Mouse (Mus musculus): Measurements from ENCODE around the gene Pecam1.
"Not testable (repeated sequence)": the region's sequence is repeated elsewhere in the genome, so short reads cannot be mapped to it uniquely, and the experiment has no call there.

Pecam1 gene

DNA sequence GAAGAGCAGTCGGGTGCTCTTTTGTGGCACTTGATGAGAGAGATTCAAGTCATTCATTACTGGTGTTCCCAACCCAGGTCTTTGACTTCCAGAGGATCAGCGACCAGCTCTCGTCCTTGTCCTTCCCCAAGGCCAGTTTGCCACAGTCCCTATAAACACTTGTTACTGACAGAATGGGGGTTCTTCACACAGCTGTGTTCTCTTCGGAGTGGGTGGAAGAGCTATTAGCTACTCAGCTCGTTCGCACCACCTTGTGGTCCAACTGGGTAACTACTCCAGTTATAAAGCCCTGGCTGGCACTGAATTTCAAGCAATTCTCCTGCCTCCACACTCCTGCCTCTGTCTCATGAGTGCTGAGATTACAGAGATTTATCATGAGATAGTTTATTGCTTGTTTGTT is 122.7 kb downstream of the Pecam1 start:
- peak; percentile 33 for DNase-seq (ENCODE audit: low spot score)

DNA sequence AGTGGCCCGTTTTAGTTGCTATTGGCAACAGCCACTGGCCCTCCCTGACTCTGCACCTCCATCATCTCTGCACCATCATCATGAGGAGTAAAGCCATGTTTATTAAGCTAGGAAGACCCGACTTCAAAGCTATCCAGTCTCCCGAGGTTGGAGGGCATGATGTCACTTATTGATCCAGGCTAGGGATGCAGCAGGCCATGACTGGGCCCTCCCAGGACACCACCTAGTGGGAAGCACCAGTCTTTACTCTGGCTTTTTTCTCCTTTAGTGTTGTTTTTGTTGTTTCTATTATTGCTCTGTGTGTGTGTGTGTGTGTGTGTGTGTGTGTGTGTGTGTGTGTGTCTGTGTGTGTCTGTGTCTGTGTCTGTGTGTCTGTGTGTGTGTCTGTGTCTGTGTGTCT is 124.9 kb downstream of the Pecam1 start:
- DNase-seq (ENCODE audit: low spot score) = no peak

DNA sequence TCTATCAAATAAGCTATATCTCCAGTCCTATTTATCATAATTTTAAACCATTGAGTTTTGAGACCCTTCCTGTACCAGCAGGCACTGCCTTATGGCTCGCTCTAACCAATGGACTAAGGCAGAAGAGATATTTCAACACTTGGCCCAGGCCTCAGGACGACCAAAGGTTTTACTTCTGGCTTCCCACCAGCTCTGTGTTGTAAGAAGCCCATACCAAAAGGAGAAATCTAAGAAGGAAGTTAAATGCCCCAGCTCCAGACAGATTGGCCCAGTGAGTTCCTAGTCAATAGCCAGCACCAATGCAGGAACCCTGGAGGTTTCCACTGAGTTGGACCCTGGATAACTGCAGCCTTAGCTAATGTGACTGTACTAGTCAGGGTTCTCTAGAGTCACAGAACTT is 126.8 kb downstream of the Pecam1 start:
- DNase-seq (ENCODE audit: low spot score) = no peak

DNA sequence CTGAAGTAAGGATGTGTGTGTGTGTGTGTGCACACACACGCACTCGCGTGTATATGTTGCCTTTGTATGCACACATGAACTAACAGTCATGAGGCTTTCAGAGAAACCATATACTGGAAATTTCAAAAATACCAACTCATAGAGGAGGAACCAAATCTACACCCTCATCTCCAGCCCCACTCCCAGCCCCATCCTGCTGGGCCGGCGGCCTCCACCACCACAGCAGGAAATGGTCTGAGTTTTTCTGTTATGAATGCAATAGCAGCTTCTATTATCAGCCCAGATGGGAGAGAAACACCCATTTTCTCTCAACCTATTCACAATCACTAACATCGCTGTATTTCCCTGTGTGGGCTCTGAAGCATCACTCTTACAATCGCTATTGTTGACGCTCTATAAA is 128.4 kb downstream of the Pecam1 start:
- DNase-seq (ENCODE audit: low spot score) = no peak

DNA sequence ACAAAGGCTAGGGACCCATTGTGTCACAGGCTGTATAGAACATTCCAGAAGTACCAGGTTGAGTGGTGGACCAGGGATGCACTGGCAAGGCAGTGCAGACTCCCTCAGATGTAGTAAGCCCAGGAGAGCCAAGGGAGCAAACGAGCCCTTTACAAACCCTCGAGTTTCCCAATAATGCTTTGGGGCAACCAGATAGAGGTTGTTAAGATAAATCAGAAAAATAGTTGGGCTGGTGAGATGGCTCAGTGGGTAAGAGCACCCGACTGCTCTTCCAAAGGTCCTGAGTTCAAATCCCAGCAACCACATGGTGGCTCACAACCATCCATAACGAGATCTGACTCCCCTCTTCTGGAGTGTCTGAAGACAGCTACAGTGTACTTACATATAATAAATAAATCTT is 131.7 kb downstream of the Pecam1 start:
- not testable (repeated sequence) for DNase-seq (ENCODE audit: low spot score)

DNA sequence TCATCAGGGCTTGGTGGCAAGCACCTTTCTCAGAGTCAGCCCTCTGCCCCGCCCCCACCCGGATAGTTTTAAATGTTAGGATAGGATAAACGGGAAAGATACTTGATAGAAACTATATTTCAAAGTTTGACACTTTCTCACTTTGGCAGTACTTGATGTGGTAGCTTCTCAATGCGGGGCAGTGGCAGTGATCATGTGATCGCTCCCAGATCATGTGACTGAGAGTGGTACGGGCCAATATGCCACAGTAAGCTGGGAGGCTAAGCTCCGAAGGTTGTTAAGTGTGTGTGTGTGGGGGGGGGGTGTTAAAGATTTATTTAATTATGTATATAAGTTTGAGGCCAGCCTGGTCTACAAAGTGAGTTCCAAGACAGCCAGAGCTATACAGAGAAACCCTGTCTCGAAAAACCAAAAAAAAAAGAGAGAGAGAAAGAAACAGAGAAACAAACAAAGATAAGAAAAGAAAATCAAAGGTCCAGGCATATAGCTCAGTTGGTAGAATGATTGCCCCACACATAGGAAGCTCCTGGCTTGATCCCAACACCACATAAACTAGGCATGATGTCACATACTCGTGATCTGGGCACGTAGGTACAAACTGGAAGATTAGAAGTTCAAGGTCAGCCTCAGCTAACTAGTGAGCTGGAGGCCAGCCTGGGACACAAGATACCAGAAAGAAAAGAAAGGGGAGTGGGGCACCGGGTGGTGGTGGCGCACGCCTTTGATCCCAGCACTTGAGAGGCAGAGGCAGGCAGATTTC is 132.4 kb downstream of the Pecam1 start:
- no peak for DNase-seq (ENCODE audit: low spot score)

DNA sequence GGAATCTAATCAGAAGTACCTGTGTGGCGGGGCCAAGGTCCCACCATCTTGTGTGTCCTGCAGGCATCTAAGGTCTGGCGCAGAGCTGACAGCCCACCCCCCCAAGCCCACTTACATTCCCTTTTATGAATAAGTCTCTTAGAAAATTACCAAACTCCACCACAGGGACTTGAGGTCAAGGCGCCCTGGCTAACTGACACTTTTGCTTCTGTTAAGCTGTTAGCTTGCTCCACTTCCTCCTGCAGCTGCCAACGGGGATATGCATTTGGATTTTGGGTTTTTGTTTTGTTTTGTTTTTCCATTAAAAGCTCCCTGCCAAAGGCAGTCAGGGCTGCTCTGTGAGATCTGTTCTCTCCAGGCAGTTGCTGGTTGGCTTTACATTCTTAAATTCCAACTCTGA is 134.9 kb downstream of the Pecam1 start:
- DNase-seq (ENCODE audit: low spot score) = no peak

DNA sequence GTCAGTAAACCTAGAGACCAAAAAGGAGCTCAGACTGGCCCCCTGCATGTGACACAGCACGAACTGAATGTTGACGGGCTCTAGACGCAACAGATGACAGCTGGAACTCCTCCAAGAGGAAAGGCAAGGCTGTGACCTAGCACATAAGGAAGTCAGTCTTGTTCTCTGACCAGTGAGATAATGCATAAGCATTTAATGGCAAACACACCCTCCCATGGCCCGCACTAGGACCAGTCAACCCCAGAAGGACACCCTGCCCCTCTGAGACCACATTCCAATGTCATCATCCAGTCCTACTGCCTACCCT is 136.1 kb downstream of the Pecam1 start:
- DNase-seq (ENCODE audit: low spot score) = no peak

DNA sequence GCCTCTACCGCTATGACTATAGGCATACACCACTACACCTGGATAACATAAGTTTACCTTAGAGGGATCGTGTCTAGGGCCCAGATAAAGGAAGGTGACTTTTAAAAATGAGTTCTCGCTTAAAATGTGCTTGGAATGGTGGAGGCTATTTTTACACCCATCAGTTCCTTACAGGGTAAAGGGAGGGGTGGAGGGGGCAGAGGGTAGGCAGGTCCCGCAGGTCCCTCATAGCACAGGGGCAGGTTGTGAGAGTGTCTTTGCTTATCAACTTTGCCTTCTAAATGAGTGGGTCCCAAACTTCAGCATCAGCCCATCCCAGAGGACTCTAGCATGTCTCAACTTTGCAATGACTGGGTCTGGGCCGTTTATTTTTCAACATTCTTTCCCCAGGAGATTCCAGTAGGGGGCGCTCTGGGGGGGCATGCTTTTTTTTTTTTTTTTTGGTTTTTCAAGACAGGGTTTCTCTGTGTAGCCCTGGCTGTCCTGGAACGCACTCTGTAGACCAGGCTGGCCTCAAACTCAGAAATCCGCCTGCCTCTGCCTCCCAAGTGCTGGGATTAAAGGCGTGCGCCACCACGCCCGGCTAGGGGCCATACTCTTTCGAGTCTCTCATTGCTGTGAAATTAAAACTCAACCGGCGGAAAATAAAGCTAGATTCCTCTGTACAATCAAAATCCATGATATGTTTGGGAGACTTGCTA is 136.6 kb downstream of the Pecam1 start:
- DNase-seq (ENCODE audit: low spot score) = no peak

DNA sequence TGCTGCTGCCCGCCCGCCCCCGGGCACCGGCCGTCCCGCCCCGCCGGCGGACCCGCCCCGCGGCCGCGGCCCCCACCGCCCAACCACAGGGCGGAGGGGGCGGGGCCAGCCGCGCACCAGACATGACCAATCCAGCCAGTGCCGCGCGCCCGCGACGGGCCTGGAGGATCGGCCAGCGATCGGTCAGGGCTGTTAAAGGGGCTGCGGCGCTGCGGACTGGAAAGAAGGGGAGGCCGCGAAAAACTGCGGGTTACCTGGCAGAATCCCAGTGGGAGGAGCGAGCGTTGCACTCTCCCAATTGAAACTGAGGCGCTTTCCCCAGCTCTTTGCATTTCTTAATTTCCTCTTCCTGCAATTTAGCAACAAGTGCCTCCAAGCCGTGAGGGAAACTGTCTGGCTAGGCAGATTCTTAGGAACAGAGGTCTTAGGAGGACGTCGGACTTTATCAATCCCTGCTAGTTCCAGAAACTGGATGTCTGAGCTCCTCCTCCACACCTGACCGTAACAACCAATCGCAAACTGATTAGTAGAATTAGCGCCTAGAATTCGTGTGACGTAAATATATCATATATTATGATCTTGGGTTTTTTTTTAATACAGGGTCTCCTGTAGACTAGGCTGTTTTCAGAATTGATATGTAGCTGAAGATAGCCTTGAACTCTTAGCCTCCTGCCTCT is 137.3 kb downstream of the Pecam1 start, which contains the start of gene Tex2:
Tex2 (minus strand) TSS at position 463 of the 677 bp plus-strand sequence.
- DNase-seq (ENCODE audit: low spot score) = peak; percentile 92

DNA sequence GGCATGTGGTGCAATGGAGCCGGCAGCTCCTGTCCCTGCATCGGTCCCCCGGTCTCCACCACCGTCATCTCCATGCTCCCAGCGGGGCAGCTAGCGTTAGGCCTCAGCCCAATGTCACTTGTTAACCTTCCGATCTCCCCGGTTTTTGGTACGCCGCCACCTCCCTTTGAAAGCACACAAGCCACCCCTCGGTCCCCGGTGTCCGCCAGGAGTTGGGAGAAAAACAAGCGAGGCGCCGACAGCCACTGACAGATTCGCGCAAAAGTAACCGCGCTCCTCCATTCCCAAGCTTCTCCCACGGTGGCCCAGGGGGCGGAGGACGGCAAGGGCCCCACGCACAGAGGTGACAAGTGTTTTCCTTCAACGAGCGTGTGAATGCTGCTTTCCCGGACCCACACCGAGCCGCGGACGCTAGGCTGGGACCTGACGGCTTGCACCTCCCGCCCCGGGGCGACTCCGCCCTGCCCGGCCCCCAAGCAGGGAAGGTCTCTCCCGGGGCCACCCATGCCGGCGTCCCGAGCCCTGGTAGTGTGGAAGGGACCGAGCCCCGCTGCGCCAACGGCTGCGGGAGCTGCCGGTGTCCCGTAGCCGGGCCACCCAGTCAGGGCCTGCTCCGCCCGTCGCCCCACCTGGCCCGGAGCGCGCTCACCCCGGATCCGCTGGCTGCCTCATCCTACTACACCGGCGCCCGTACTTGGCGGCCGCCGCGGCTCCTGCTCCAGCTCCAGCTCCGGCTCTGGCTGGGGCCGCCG is 138.0 kb downstream of the Pecam1 start:
- DNase-seq (ENCODE audit: low spot score) = no peak

DNA sequence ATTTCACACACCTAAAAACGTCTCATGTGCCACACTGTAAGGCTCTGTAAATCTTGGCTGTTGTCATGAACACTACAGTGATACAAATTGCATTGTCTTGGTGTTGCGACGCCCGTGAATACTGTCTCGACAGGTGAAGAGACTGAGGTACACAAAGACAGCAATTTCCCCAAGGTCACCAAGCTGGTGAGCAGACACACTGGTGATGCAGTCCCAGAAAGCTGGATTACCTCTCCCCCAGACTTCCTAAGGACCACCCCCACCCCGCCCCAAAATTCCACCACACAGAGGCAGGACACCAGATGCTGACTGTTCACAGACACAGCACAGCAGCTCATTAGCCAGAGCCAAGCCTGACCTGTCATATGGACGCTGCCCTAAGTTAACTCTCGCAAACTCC is 140.7 kb downstream of the Pecam1 start:
- no peak for DNase-seq (ENCODE audit: low spot score)

DNA sequence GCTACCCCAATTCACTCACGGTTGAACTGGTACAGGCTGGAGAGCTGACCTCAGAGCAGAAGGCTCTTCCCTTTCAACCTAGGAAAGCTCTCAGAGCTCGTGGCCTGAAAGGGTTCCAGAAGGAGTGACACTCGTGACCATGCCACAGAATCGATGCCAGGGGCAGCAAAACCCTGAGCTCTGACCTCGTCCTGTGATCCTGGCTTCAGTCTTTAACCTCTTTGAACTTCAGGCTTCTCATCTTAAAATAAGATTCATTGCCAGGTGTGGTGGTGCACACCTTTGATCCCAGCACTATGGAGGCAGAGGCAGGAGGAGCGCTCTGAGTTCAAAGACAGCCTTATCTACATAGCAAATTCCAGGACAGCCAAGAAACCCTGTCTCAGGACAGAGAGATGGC is 143.1 kb downstream of the Pecam1 start:
- DNase-seq (ENCODE audit: low spot score) = no peak

DNA sequence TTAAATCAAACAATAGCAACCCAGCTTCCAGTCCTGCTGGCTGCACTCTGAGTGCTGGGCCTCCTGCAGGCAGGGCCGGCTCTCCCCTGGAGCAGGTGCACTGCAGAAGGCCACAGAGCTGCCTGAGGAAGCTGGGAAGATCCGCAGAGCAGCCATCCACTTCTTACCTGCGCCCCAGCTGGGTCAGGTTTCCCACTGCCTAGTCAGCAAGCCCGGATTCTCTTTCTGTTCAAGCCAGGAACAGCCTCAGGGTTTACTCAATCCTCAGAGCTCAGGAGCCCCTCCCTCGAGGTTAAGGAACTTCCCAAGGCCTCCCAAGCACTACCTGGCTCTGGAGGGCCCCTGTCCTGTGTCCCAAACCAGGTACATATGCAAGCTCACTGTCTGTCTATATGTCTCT is 144.4 kb downstream of the Pecam1 start:
- DNase-seq (ENCODE audit: low spot score) = no peak
